Mouse (Mus musculus) hindbrain, embryonic 16.5 days (tissue): ENCODE results near the gene Kat6b. TPM values are rescaled to one million over a fixed set of nuclear protein-coding genes. Genes with fewer than 3 reads are reported as not detected.
"Not testable (repeated sequence)": the region's sequence is repeated elsewhere in the genome, so short reads cannot be mapped to it uniquely, and the experiment has no call there.

Experiments
- ATAC-seq: fragments of 200-750 bp; cut with Nextera tagmentation; 2 replicates; pipeline ENCODE4 v1.8.0; 2017; ENCODE audit warnings: moderate TSS enrichment, moderate library complexity
- H3K27ac ChIP-seq: fragments of 300-500 bp; sonication (generic); 2 replicates; pipeline ENCODE4 v1.5.1; 2014; ENCODE audit warnings: low read depth, mild to moderate bottlenecking, control low read depth, low read length, moderate library complexity
- H3K27me3 ChIP-seq: fragments of 300-500 bp; sonication (generic); replicated peaks from 2 replicates; pipeline ENCODE4 v1.6.1; 2014; ENCODE audit warnings: low read length; ENCODE audit not compliant: control insufficient read depth, insufficient read depth
- H3K36me3 ChIP-seq: fragments of 300-500 bp; sonication (generic); 2 replicates; pipeline ENCODE4 v1.6.1; 2014; ENCODE audit warnings: mild to moderate bottlenecking, low read length, moderate library complexity, mixed read lengths; ENCODE audit not compliant: control insufficient read depth, insufficient read depth
- H3K4me1 ChIP-seq: fragments of 300-500 bp; sonication (generic); 2 replicates; pipeline ENCODE4 v1.6.1; 2014; ENCODE audit warnings: low read depth, low read length; ENCODE audit not compliant: control insufficient read depth, insufficient read depth
- H3K4me2 ChIP-seq: fragments of 300-500 bp; sonication (generic); 2 replicates; pipeline ENCODE4 v1.6.1; 2014; ENCODE audit warnings: mild to moderate bottlenecking, low read length, control low read depth, moderate library complexity
- H3K4me3 ChIP-seq: fragments of 300-500 bp; sonication (generic); 2 replicates; pipeline ENCODE4 v1.5.1; 2014; ENCODE audit warnings: mild to moderate bottlenecking, low read length, control low read depth, moderate library complexity
- H3K9ac ChIP-seq: fragments of 300-500 bp; sonication (generic); 2 replicates; pipeline ENCODE4 v1.6.1; 2014; ENCODE audit warnings: low read depth, mild to moderate bottlenecking, control low read depth, low read length, moderate library complexity
- H3K9me3 ChIP-seq: fragments of 300-500 bp; sonication (generic); 2 replicates; pipeline ENCODE4 v1.6.1; 2014; ENCODE audit warnings: mild to moderate bottlenecking, low read length, moderate library complexity; ENCODE audit not compliant: control insufficient read depth
- WGBS: fragments of 180-500 bp; shearing (Covaris S2); extraction: QIAGEN DNeasy Blood & Tissue Kit; methylation state at CpG from one replicate; pipeline ENCODE4 v1.1.7; 2014; 5-methylcytosine and 5-hydroxymethylcytosine counted together
- polyA plus RNA-seq: library from polyadenylated mRNA; unstranded; fragments of >200 nt; fragmentation: Nextera tagmentation; extraction: Ambion mirVana; gene quantifications from 2 replicates; pipeline ENCODE4 v1.2.1, GENCODE M21; 2015

Gene Kat6b
- polyA plus RNA-seq, 1 experiment from 2014 or later = 14.2 TPM

DNA sequence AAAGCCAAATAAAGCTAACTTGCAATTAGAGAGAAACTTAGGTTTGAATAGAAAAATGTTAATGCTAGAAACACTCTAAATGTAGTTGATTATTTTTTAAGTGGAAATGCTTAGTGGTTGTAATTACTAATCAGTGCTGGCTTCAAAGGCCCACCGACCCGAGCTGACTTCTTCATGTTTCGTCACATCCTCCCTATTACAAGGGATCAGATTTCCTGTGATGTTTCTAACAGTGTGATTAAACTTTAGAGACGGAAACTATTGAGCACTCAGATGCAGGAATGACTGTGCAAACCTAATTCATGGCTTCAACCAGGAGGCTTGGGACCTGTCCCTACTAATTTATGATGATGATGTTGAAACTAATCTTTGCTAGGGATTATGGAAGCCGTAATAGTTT, 25.8 kb downstream of the Kat6b start:
- Histone ChIP-seq H3K27me3 (no peaks in the 10 kb centered on the region), H3K9me3 (no peaks in the 10 kb centered on the region), H3K27ac (no peak overlapping the region), H3K9ac (no peak overlapping the region), H3K4me3 (no peak overlapping the region), H3K36me3 (no peaks in the 10 kb centered on the region), H3K4me2 (no peak overlapping the region), H3K4me1 (peaks cover 11% of the 10 kb centered on the region)
- 82% methylated on average over 5 of the region's 5 CpGs for WGBS
- ATAC-seq = no peak

DNA sequence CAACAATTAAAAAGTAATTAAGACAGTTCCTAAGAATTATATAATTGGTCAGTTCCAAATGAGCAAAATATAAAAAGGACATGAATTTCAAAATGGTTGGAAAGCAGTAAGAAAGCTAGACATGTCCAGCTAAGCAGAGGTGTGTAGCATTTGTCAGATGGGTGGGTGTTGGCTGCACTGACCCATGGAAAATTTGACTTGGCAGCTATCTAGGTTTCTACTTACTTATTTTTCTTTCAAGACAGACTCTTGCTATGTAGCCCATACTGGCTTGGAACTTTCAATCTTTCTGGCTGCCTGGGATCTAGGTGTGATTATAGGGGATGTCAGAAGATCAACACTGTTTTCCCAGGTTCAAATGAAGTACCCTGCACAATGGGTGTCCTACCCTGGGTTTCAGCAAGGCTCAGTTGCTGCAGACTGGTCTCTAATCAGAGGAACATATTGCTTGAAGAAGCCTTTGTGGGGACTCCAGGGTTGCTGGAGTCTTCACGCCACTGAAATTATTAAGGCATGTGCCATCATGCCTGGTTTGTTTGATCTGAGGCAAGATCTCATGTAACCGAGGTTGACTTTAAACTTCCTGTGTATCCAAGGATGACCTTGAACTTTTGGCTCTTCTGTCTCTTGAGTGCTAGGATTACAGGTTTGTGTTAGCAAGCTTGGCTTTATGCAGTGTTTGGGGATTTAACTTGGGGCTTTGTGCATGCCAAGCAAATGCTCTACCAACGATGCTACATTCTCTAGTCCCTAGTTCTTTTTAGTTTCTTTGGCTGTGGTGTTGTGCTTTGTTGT, 28.1 kb downstream of the Kat6b start:
- ATAC-seq = no peak
- Histone ChIP-seq H3K27ac (no peak overlapping the region), H3K9me3 (no peaks in the 10 kb centered on the region), H3K4me3 (no peak overlapping the region), H3K27me3 (no peaks in the 10 kb centered on the region), H3K36me3 (no peaks in the 10 kb centered on the region), H3K9ac (no peak overlapping the region), H3K4me2 (no peak overlapping the region), H3K4me1 (peaks cover 2% of the 10 kb centered on the region; the same call in 1 of the 2 replicates)
- 74% methylated on average over 3 of the region's 3 CpGs for WGBS

DNA sequence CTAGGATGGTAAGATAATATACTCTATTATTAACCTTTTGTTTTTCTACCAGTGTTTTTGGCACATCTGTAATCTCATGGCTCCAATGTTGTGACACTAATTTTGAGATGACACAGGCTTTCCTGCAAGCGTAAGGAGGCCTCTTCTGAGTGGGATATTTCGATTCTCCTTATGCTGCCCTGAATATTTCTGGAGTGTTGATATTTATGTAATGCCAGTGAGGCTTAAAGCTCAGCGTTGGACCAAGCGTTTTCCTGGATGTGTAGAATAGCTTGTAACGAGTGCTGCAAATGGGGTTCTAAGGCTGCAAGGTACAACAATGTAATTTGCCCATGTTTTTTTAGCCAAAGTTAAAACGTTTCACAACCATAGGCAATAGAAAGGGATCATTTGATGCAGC, 30.2 kb downstream of the Kat6b start:
- no peak for ATAC-seq
- Histone ChIP-seq H3K4me1 (peaks cover 2% of the 10 kb centered on the region; the same call in 1 of the 2 replicates), H3K27me3 (no peaks in the 10 kb centered on the region), H3K4me3 (no peak overlapping the region), H3K36me3 (no peaks in the 10 kb centered on the region; the same call in 1 of the 2 replicates), H3K27ac (no peak overlapping the region), H3K9ac (no peak overlapping the region), H3K9me3 (no peaks in the 10 kb centered on the region), H3K4me2 (no peak overlapping the region)
- 90% methylated on average over 6 of the region's 6 CpGs for WGBS

DNA sequence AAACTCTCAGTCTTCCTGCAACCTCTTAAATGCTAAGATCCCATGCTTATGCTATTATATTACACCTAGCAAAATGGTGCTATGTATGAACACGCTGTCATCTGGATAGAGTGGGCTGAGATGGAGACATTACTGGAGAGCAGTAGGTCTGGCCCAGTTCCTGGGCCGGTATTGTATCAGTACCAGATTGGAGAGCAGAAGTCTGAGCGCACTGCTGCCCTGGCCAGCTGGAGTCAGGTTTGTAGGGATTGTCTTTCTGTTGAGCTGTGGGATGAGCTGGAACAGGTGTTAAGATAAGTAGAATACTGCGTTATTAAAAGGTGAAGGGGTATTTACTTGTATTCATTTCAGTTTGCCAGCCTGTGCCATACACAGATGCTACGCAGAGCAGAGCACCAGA, 34.3 kb downstream of the Kat6b start:
- H3K4me3 ChIP-seq = no peak overlapping the region
- H3K4me1 ChIP-seq = peaks cover 2% of the 10 kb centered on the region
- H3K9me3 ChIP-seq = no peaks in the 10 kb centered on the region
- no peak for ATAC-seq
- H3K36me3 ChIP-seq = peaks cover 10% of the 10 kb centered on the region
- WGBS = 90% methylated on average over 5 of the region's 5 CpGs
- H3K27me3 ChIP-seq = no peaks in the 10 kb centered on the region
- no peak overlapping the region for H3K4me2 ChIP-seq
- no peak overlapping the region for H3K9ac ChIP-seq
- H3K27ac ChIP-seq = no peak overlapping the region

DNA sequence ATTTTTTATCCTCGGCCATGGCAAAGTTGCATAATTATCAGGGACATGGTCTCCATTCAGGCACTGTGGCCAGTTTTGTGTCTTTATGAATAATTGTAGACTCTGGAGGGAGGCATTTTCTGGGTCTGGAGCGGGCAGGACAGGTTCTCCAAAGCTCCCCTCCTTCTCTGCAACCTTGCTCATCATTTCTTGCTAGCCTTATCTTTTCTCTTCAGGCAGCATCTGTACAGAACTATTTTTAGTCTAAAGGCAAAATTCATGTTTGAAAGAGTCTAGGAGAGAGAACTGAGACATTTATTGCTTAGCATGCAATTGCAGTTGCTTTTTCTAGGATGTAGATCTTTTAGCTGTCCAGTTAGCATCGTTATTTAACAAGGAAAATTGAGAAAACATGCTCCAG, 38.1 kb downstream of the Kat6b start:
- no peaks in the 10 kb centered on the region for H3K9me3 ChIP-seq
- peaks cover 17% of the 10 kb centered on the region for H3K4me1 ChIP-seq
- no peak for ATAC-seq
- no peak overlapping the region for H3K4me2 ChIP-seq
- no peak overlapping the region for H3K4me3 ChIP-seq
- H3K36me3 ChIP-seq = peaks cover 10% of the 10 kb centered on the region
- WGBS = 91% methylated on average over 3 of the region's 3 CpGs
- H3K27me3 ChIP-seq = no peaks in the 10 kb centered on the region
- no peak overlapping the region for H3K9ac ChIP-seq
- H3K27ac ChIP-seq = no peak overlapping the region

DNA sequence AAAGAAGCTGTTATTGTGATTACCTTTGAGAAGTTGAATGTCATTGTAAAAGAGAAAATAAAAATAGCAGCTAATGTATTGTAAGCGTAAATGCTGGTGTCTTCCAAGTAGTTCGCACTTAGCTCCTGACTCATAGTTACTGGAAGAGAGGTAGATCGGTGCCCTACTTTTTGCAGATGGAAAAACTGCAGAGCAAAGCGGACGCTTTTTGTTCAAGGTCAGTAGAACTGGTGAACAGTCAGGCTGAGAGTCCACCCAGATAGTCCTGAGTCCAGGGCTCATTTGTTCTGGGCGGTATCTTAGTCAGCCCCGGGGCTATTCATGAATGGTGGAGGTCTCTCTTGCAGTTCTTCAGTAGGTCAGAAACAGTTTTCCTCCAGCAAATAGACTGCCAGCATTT, 39.3 kb downstream of the Kat6b start:
- Histone ChIP-seq H3K4me1 (peaks cover 20% of the 10 kb centered on the region), H3K4me2 (no peak overlapping the region), H3K36me3 (peaks cover 10% of the 10 kb centered on the region), H3K27me3 (no peaks in the 10 kb centered on the region), H3K4me3 (no peak overlapping the region), H3K9me3 (no peaks in the 10 kb centered on the region), H3K9ac (no peak overlapping the region), H3K27ac (no peak overlapping the region)
- ATAC-seq = no peak
- 93% methylated on average over 7 of the region's 7 CpGs for WGBS

DNA sequence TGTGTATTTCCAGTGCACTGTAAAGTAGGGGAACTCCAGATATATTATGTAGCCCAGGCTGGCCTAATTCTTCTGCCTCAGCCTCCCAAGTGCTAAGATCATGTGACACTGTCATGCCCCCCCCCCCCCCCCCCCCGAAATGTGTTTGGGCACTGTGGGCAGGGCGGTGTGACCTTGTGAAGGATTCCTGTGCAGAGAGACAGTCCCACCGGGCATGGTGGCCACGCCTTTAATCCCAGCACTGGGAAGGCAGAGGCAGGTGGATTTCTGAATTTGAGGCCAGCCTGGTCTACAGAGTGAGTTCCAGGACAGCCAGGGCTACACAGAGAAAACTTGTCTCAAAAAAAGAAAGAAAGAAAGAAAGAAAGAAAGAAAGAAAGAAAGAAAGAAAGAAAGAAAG, 40.3 kb downstream of the Kat6b start:
- peaks cover 20% of the 10 kb centered on the region for H3K4me1 ChIP-seq
- not testable (repeated sequence) for H3K27me3 ChIP-seq, H3K27ac ChIP-seq, ATAC-seq, H3K4me3 ChIP-seq, H3K36me3 ChIP-seq, H3K9me3 ChIP-seq, H3K9ac ChIP-seq, H3K4me2 ChIP-seq
- WGBS = 97% methylated on average over 4 of the region's 4 CpGs

DNA sequence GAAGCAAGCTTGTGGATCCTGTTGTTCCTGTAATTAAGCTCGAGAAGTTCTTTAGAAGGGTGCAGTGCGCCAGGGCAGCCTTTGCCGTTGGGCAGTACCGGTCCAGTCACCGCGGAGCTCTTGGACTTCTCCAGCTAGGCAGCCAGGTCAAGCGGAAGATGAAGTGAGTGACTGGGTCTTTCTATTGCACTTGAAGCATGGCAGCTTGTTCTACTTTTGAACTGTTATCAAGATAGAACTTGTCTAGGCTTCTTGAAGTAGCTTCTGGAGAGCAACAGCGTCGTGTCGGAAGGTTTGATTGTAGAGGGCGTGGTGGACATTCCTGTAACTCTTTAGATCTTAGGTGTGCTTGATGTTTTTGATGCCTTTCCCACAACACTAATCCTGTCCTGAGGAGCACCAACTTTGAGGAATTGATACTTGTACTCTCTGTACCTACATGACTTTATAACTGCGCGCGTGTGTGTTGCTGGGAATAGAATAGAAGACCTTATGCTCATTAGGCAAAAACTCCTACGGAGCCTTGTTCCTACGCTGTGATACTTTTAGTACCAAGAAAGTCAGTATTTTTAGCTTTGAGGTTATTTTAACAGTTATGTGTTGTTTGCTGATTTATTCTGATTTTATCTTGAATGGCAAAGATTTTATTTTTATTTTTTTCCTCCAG, 41.2 kb downstream of the Kat6b start:
- H3K27ac ChIP-seq = no peak overlapping the region
- H3K9ac ChIP-seq = no peak overlapping the region
- H3K4me2 ChIP-seq = no peak overlapping the region
- H3K4me1 ChIP-seq = peaks cover 20% of the 10 kb centered on the region
- WGBS = 85% methylated on average over 16 of the region's 16 CpGs
- no peaks in the 10 kb centered on the region for H3K27me3 ChIP-seq
- ATAC-seq = no peak
- no peak overlapping the region for H3K4me3 ChIP-seq
- no peaks in the 10 kb centered on the region for H3K9me3 ChIP-seq
- peaks cover under 1% of the 10 kb centered on the region; the same call in 1 of the 2 replicates for H3K36me3 ChIP-seq

DNA sequence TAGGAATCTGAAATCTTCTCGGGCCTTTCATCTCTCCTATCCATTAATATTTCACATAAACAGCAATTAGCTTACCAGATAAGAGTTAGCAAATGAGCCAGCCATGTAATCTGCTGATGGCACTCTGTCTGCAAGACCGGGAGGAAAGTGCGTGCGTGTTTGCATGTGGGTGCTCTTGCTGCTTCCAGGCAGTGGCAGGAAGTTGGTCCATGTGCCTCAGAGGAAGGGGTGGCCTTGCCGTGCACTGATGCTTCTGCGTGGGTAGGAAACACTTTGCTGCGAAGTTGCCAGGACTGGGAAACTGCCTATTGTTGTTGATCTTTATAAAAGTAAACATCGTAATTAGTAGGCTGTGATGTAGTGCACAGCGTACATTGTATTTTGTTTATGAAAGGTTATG, 42.0 kb downstream of the Kat6b start:
- Histone ChIP-seq H3K27ac (no peak overlapping the region; the same call in 1 of the 2 replicates), H3K4me3 (no peak overlapping the region), H3K27me3 (no peaks in the 10 kb centered on the region), H3K4me2 (peak overlapping the region; percentile 17; the same call in 1 of the 2 replicates), H3K36me3 (no peaks in the 10 kb centered on the region), H3K9me3 (no peaks in the 10 kb centered on the region), H3K9ac (peak overlapping the region; percentile 13; the same call in 1 of the 2 replicates), H3K4me1 (peaks cover 20% of the 10 kb centered on the region)
- 56% methylated on average over 9 of the region's 9 CpGs for WGBS
- ATAC-seq = no peak
